Mouse (Mus musculus): Measurements from ENCODE around the gene Htra3. TPM values are rescaled to one million over a fixed set of nuclear protein-coding genes. Genes with fewer than 3 reads are reported as not detected.

Gene Htra3
- total RNA-seq, 2 experiments from 2014 or later, result 5.5 to 5.6 TPM

DNA sequence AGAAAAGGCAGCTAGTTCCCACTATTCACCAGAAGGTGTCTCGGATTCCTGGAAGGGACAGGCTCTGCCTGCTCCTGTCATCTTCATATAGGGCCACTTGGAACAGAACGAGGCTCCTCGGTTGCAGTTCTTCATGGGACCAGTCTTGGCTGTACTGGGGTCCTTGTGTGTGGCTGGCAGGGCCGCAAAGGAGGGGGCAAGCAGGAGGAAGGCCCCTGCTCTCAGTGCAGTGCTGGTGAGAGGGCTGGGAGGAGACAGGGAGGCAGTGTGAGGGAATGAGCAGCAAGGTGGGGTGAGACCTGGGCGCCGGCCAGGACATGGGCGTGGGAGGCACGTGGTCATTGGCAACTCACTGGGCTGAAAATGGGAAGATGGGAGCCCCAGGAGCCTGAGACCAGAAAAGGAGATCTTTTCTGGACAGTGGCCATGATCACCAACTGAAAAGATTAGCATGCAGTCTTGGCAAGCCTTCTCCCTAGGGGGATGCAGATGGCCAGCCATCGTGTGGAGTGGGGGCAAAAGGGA, 17.5 kb downstream of the Htra3 start:
- no peak for DNase-seq (ENCODE audit: low spot score in 2 of 2)
- 0 out of 2 replicates have a peak, but pooled peaks have one; percentile 19 for TF ChIP-seq CTCF (conservative IDR thresholded peaks at IDR 0.05)
- Histone ChIP-seq H3K4me3 (no peak overlapping the region), H3K27ac (no peak overlapping the region)

DNA sequence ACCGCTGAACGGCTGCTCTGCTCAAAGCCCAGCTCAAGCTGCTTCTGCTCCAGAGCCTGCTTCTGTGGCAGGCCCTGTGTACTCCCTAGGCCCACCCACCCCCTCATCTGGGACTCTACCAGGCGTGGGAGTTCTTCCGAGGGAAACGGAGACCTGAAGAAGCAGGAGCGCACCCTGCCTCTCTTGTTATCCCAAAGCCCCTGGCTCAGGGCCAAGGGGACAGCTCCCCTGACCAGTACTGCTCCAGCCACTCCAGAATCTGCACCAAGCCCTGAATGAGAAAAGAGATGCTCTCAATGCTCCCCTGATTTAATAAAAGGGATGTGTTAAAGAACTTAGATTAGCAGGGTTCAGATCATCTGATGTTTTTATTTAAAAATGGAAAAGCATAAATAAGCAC, 18.4 kb downstream of the Htra3 start:
- no peak for DNase-seq (ENCODE audit: low spot score in 2 of 2)
- Histone ChIP-seq H3K27ac (no peak overlapping the region), H3K4me3 (no peak overlapping the region)
- no peak for TF ChIP-seq CTCF (conservative IDR thresholded peaks at IDR 0.05)

DNA sequence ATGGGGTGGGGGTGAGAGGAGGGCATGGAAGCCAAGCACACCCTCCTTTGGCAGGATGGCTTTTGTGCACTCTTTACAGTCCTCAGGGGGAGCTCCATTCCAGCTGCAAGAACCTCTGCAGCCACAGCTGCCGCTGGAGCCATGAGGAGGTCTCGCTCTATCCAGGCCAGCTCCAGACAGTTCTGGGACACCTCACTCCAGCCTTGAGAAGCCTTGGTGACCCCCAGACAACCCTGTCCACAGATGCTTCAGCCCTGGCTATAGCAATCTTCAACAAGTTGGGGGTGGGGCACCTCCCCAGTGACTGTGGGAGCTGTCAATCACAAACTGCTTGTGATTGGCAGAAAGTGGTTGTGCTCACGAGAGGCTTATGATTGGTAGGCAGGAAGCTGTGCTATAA, 20.1 kb downstream of the Htra3 start:
- no peak for TF ChIP-seq CTCF (conservative IDR thresholded peaks at IDR 0.05)
- DNase-seq (ENCODE audit: low spot score in 2 of 2), result no peak
- Histone ChIP-seq H3K27ac (no peak overlapping the region), H3K4me3 (no peak overlapping the region)

DNA sequence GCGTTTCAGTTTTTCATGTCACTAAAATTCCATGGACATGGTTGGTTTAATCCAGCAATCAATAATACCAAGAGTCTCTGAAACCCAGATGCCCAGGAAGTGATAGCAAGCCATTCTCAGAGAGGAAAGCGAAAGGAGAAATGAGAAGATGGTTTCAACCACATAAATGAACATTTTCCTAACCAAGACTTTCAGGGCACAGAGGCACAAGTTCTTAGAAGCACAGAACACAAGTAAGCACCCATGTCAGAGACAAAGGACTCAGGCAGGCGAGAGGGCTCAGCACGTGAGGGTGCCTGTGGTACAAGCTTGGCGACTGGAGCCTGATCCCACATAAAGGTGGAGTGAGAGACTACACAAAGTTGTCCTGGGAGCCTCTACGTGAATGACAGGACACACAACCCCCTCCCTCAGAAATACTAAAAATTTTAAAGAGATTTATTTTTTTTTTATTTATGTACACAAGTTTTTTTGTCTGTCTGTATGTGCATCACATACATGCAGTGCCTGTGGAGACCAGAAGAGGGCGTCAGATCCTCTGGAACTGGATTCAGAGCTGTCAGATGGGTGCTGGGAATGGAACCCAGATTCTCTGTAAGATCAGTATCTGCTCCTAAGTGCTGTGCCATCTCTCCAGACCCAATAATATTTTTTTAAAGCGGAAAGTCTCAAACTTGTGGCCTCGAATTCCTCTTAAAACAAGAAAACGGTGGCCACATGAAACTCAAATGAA, 23.7 kb downstream of the Htra3 start:
- no peak overlapping the region for H3K27ac ChIP-seq
- DNase-seq (ENCODE audit: low spot score in 2 of 2), result no peak
- H3K4me3 ChIP-seq, result no peak overlapping the region
- TF ChIP-seq CTCF (conservative IDR thresholded peaks at IDR 0.05), result peak; percentile 39; the same call in 1 of the 2 replicates

DNA sequence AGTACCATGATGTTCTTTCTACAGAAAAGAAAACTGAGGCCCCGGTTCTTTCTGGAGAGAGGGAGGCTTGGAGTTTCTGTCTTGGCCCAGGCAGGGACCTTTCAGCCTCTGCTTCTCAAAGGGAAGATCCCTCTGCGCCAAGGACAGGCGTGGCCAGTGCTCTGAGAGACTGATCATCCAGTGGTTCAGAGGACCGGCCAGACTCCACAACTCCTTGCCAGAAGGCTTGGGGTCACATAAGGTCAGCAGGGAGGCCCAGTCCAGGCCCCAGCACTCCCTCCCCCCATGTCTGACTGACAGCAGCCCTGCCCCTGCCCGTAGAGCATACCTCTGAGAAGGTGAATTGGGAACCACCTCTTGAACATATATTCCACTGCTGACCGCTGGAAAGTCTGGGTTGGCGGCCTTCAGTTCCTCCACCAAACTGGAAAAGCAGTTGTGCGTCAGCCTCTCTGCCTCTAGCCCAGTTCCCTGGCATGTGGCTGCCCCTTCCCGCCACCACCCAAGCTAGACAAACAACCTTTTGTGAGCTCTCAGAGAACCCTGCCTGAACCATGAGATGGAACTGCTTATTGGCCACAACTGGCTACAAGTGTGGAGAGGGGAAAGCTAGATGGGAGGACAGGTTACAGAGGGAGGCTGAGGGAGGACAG, 25.7 kb downstream of the Htra3 start:
- no peak for DNase-seq (ENCODE audit: low spot score in 2 of 2)

DNA sequence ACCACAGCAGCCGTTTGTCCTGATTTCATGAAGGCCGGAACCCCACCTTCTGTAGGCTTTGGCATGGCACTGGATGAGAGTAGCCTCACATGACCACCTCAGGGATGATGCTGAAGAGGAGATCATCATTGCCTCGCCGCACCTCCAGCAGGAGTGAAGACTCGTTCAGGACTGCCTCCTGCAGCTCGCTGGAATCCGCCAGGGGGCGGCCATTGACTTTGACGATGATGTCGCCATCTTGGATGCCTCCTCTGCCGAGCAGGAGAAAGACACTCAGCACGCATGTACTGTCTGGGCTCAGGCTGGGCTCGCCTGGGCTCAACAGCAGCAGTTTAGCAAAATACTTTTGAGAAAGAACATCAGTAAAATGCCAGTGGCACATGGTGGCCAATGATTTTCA, 26.7 kb downstream of the Htra3 start:
- no peak for TF ChIP-seq CTCF (conservative IDR thresholded peaks at IDR 0.05)
- Histone ChIP-seq H3K4me3 (no peak overlapping the region), H3K27ac (no peak overlapping the region)
- no peak for DNase-seq (ENCODE audit: low spot score in 2 of 2)

More for the DNA sequence above, 25.7 kb downstream of the Htra3 start:
- Histone ChIP-seq H3K27ac (no peak overlapping the region), H3K4me3 (no peak overlapping the region)
- TF ChIP-seq CTCF (conservative IDR thresholded peaks at IDR 0.05), result no peak

DNA sequence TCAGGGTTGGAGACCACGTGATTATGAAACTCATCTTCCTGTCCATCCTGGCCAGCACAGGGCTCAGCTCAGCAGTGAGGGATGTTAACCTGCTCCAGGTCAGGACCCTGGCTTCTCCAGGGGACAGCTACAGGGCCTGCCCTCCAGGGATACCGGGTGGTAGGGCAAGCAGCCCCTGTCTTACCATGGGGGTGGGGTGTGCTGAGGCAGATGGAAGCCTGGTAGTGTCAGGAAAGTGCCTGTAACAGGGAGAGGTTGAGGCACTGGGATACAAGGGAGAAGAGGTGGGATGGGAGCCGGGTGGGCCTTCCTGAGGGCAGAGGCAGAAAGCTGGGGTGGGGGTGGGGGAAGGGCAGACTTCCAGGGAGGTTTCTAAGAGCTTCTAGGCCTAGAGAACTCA, 27.3 kb downstream of the Htra3 start:
- DNase-seq (ENCODE audit: low spot score in 2 of 2), result no peak
- H3K4me3 ChIP-seq, result no peak overlapping the region
- TF ChIP-seq CTCF (conservative IDR thresholded peaks at IDR 0.05), result no peak
- H3K27ac ChIP-seq, result no peak overlapping the region

DNA sequence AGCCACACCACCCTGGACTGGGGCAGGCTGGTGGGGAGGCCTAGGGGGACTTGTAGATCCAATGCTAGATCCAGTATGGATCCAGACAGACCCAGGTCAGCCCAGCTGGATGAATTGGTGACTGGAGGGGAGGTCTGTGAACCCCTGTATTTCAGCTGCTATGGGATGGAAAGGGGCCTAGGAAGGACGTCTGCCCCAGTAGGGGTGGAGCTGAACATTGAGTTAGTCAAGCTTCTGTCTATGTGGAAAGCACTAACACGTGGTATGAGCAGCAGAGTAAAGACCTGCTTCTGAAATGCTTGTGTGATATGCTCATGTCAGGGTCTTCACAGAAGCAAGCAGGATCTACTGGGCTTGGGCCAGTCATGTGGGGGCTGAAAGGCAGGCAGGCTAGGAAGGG, 31.4 kb downstream of the Htra3 start:
- no peak for DNase-seq (ENCODE audit: low spot score in 2 of 2)
- no peak overlapping the region for H3K27ac ChIP-seq
- no peak for TF ChIP-seq CTCF (conservative IDR thresholded peaks at IDR 0.05)
- H3K4me3 ChIP-seq, result no peak overlapping the region

DNA sequence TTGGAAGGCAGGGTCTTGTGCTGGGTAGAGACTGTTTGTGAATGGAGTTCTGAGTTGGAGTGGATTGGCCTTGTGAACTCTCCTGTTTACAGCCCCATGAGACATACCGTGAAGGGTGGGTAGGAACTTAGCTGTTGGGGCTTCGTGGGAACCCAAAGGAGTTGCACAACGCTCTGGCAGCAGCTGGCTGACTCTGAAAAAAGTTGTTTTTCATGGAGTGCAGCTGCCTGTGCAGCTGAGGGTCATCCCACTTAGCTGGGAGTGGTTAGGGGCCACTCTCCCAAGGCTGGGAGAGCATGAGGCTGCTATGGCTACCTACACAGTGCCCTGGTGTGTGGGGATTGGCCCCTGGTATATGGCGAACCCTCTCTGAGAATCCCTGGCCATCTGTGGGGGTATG, 32.0 kb downstream of the Htra3 start:
- DNase-seq (ENCODE audit: low spot score in 2 of 2), result no peak
- TF ChIP-seq CTCF (conservative IDR thresholded peaks at IDR 0.05), result no peak
- Histone ChIP-seq H3K4me3 (no peak overlapping the region), H3K27ac (no peak overlapping the region)

DNA sequence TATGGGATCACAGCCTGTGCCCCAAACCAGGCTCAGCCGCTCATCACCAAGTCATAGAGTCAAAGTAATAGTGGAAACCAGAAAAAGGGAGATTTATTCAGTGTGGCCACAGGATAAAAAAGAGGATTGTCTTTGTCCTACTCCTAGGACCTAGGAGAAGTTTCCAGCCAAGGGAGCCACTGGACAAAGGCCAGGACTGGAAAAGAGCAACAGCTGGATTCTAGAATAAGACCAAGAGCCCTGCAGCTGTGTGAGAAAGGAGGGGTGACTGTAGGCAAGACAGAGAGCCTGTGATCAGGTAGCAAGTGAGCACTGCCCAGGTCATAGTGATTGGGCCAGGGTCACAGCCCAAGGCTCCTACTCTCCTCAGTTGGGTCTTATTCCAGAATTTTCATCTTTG, 32.7 kb downstream of the Htra3 start:
- TF ChIP-seq CTCF (conservative IDR thresholded peaks at IDR 0.05), result no peak
- Histone ChIP-seq H3K4me3 (no peak overlapping the region), H3K27ac (no peak overlapping the region)
- no peak for DNase-seq (ENCODE audit: low spot score in 2 of 2)

DNA sequence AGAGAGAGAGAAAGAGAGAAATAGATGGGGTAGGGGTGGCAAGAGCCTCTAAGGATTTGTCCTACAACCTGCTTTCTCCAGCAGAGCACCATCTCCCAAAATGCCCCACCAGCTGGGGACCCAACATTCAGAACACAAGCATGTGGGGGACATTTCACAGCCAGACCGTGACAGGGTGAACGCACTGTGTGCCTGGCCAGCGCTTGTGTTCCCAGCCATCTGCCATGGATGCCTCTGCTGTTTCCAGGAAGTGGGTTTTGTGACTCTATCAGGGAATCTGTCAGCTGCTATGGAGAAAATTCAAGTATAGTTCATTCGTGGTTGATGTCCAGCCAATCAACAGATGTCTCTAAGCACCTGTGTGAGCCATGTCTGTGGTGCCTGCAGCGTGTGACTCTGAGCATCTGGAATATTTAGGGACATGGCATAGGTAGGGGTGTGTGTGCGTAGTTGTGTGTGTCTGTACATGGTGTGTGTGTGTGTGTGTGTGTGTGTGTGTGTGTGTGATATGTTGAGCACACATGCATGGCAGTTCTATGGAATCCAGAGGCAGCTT, 33.6 kb downstream of the Htra3 start:
- H3K4me3 ChIP-seq, result no peak overlapping the region
- TF ChIP-seq CTCF (conservative IDR thresholded peaks at IDR 0.05), result no peak
- peak; percentile 34 to 50 for DNase-seq (ENCODE audit: low spot score in 2 of 2)
- no peak overlapping the region for H3K27ac ChIP-seq

DNA sequence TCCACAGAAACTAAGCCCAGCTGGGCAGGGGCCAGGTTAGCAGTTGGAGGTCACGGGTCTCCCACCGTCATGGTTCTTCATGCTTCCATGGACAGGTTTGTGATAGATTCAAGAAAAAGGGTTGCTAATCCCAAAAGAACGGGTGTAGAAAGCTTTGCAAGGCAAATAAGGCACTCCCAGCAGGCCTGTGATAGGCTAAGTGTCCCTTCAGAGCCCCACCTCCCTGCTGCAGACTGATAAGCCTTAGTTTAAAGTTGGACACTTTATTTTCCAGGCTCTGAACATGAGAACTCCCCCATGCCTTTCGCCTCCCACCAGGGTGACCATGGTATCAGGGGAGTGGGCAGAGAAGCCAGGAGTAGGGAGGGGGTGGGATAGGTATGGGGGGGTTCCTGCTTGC, 35.5 kb downstream of the Htra3 start:
- no peak for DNase-seq (ENCODE audit: low spot score in 2 of 2)
- H3K27ac ChIP-seq, result no peak overlapping the region
- TF ChIP-seq CTCF (conservative IDR thresholded peaks at IDR 0.05), result no peak
- no peak overlapping the region for H3K4me3 ChIP-seq

DNA sequence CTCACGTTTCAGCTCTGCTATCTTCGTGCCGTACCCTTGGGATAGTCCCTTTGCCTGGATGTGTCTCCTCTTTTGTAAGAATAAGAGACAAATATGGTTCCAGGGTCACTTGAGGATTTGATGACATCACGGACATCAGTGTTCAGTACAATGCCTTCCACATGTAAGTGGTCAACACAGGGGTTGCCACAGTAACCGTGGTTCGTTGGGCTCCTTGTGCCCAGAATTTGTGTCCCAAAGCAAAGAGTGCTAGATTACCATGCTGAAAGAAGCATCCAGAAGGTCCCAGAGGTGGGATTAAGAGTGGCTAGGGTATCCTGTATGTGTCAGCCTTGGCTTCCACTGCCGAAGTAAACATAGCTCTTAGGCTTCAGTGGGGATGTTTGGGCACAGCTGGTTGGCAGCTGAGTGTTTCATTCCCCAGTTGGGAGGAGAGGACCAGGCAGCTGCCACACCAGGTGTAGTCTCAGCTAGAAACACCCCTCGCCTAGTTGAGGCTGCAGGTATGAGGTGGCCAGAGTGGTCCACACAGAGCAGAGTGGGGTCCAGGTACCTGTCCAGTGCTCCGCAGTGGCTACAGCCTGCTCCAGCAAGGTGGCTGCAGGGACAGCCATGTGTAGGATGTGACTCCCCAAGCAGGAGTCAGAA, 36.1 kb downstream of the Htra3 start:
- no peak for DNase-seq (ENCODE audit: low spot score in 2 of 2)
- no peak for TF ChIP-seq CTCF (conservative IDR thresholded peaks at IDR 0.05)
- H3K4me3 ChIP-seq, result no peak overlapping the region
- H3K27ac ChIP-seq, result no peak overlapping the region
